Mouse (Mus musculus) adrenal gland, postnatal 14 days (tissue): ENCODE measurements at regions not wholly inside any gene's neighbourhood (a gene's known extent, or its start where the extent isn't known, plus 50 kb on each side); places are given as distances from the start of the nearest gene placed in this dataset.
A peak's percentile ranks its signal among the peaks of the same experiment; 100 is the strongest.

Experiments used
- DNase-seq: peaks from one replicate; pipeline ENCODE4 v3.0.0; 2021; ENCODE audit warnings: mixed read lengths

GRCm38 (mm10) chr4:94188354-94188753, 368.0 kb upstream of the Gm10306 start:
- no peak for DNase-seq

- DNase-seq = peak; percentile 92
Observed at GRCm38 (mm10) chr4:94188888-94189287, 367.5 kb upstream of the Gm10306 start.

- DNase-seq = no peak
Observed at GRCm38 (mm10) chr4:94190940-94191339, 365.4 kb upstream of the Gm10306 start.

- no peak for DNase-seq
Observed at GRCm38 (mm10) chr4:94216265-94216664, 340.1 kb upstream of the Gm10306 start.

GRCm38 (mm10) chr4:94235650-94236206, 320.6 kb upstream of the Gm10306 start:
- DNase-seq = no peak

GRCm38 (mm10) chr4:94256026-94256425, 300.3 kb upstream of the Gm10306 start:
- no peak for DNase-seq

- no peak for DNase-seq
Observed at GRCm38 (mm10) chr4:94261136-94261535, 295.2 kb upstream of the Gm10306 start.

GRCm38 (mm10) chr4:94281732-94282131, 274.6 kb upstream of the Gm10306 start:
- DNase-seq = no peak

- no peak for DNase-seq
Observed at GRCm38 (mm10) chr4:94292150-94292549, 264.2 kb upstream of the Gm10306 start.

GRCm38 (mm10) chr4:94317298-94317697, 239.0 kb upstream of the Gm10306 start:
- DNase-seq = no peak

- DNase-seq = no peak
Observed at GRCm38 (mm10) chr4:94326759-94327158, 229.6 kb upstream of the Gm10306 start.

- no peak for DNase-seq
Observed at GRCm38 (mm10) chr4:94343331-94343730, 213.0 kb upstream of the Gm10306 start.

- no peak for DNase-seq
Observed at GRCm38 (mm10) chr4:94349273-94349672, 207.1 kb upstream of the Gm10306 start.

- DNase-seq = no peak
Observed at GRCm38 (mm10) chr4:94356982-94357381, 199.4 kb upstream of the Gm10306 start.

- no peak for DNase-seq
Observed at GRCm38 (mm10) chr4:94360810-94361527, 195.4 kb upstream of the Gm10306 start.

- DNase-seq = no peak
Observed at GRCm38 (mm10) chr4:94361528-94362217, 194.7 kb upstream of the Gm10306 start.

GRCm38 (mm10) chr4:94365375-94365774, 191.0 kb upstream of the Gm10306 start:
- DNase-seq = no peak

- no peak for DNase-seq
Observed at GRCm38 (mm10) chr4:94367174-94367573, 189.2 kb upstream of the Gm10306 start.

- no peak for DNase-seq
Observed at GRCm38 (mm10) chr4:94370981-94371380, 185.4 kb upstream of the Gm10306 start.

GRCm38 (mm10) chr4:94376256-94376655, 180.1 kb upstream of the Gm10306 start:
- DNase-seq = no peak

GRCm38 (mm10) chr4:94385703-94386102, 170.6 kb upstream of the Gm10306 start:
- DNase-seq = no peak

GRCm38 (mm10) chr4:94388317-94388716, 168.0 kb upstream of the Gm10306 start:
- DNase-seq = no peak

- no peak for DNase-seq
Observed at GRCm38 (mm10) chr4:94394462-94394861, 161.9 kb upstream of the Gm10306 start.

GRCm38 (mm10) chr4:94397284-94397683, 159.1 kb upstream of the Gm10306 start:
- DNase-seq = no peak
